Mouse (Mus musculus) R1 (cell line): ENCODE data around the gene Fam171a2.
A peak's percentile ranks its signal among the peaks of the same experiment; 100 is the strongest.
"Not testable (repeated sequence)": the region's sequence is repeated elsewhere in the genome, so short reads cannot be mapped to it uniquely, and the experiment has no call there.

ENCODE experiments used
- DNase-seq: peaks from one replicate; pipeline ENCODE4 v3.0.0-alpha.2; 2018; ENCODE audit warnings: low read depth, low spot score

The Fam171a2 gene

DNA sequence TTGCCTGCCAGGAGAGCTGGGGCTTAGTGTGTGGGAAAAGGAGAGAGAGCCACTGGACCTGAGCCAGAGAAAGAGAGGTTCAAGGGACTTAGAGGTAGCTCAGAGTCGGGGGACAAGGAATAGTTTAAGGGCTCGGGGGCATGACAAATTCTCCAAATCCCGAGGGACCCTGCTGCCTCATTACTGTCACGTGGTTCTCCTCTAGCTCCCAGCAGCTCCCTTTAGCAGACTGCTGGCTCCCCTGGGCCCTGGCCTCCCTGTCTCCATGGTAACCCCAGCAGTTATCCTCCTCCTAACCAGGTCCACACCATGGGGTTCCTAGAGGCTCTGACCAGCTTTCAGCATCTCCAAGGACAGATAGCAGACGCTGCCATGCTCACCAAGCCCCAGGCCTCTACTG lies 52.2 kb downstream of the Fam171a2 start:
- DNase-seq = no peak

DNA sequence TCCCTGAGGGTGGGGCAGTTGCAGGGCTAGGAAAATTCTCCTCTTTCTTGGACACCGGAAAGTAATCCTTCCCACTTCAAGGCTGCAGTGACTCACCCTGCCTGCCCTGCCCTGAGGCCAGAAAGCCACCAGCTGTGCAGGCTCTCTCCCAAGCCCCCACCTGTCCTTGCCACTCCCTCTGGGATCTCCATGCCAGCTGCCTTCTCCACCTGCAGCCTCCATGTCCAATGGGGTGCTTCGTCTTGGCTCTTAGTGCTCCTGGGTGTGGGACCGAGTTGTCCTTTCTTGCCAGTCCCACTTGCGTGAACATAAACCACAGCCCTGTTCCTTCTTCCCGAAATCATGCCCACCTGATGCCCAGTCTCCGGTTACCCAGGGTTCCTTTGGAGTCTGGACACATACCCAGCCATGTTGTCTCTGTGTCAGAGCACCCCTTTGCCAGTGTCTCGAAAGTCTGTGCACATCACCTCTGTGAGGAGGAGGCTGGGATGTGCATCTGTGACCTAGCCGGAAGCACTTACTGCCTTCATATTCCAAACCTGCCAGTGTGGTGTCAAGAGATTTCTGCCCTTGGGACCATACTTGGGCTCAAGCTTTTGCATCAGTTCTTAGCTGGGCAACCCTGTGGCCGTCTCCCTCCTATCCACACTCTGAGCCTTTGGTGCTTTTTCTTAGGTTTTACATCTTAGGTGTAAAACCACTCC lies 52.9 kb downstream of the Fam171a2 start:
- peak; percentile 52 for DNase-seq

DNA sequence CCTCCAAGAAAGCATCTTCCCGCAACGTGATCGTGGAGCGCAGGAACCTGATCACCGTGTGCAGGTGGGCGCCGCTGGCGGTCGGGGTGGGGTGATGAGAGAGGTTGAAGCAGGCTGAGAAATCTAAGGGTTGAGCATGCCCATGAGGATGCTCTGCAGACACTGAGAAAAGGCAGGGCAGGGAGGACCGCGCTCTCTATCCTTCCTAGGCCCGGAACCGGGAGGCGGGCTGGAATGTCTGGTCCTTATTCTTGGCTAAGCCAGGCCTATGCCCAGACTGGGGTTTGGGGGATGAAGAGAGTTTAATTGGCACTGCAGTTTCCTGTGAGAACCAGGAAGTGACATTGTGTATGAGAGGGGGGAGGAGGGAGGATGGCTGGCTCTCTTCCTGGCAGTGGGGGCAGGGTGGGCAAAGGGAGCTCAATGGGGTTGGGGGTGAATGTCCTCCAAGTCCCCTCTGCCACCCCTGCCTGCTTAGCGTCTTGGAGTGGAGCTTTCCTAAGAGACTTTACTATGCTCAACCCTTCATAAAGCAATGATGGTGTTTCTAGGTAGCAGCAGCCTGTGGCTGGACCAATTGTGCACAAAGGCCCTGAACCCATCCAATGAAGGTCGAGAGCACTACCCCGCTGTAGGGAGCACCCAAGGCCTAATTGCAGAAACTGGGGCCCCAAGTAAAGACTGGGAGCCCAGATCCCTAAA lies 53.6 kb downstream of the Fam171a2 start:
- DNase-seq = no peak

- DNase-seq = peak; percentile 94
These were observed 54.2 kb downstream of the Fam171a2 start, which contains the start of gene Rundc3a for GRCm38 (mm10) chr11:102393238-102393634. Gene Rundc3a, plus strand, starts transcription at chr11:102393403.

DNA sequence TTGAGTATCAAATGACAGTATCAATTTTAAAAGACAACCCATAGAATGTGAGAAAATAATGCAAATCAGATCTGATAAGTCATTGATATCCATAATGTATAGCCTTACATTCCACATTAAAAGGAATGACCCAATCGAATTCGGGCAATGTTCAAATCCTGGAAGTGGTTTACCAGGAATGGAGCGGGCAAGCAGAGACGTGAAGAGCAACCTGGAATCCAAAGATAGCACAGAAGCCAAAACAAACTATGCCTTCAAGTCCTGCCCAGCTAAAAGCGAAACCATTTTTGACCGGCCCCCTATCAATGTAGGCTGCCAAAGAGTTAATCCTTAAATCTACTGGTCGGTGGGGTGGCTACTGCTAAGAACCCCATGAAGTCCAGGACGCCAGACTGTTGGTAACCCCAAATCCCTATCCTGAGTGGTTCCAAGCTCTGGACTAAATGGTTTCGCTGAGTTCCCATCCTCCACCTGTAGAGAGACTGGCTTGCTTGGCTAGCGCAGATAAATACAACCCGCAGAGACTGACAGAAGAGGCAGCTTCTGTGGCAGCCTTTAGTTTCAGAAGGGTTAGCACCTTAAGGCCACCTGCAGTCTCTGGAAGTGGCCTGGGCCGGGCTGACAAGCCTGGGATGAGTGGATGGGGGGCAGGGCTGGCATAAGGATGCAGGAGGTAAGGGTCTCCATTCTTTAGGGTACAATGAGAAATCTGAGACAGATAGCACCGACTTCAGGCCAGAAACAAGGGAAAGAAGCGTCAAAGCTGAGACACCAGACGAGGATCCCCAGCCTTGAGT lies 54.8 kb downstream of the Fam171a2 start:
- DNase-seq = peak; percentile 54

GRCm38 (mm10) chr11:102389436-102389835 lies 58.0 kb downstream of the Fam171a2 start:
- DNase-seq = not testable (repeated sequence)
